Mouse (Mus musculus): ENCODE results near the gene Alpl.

Alpl gene

DNA sequence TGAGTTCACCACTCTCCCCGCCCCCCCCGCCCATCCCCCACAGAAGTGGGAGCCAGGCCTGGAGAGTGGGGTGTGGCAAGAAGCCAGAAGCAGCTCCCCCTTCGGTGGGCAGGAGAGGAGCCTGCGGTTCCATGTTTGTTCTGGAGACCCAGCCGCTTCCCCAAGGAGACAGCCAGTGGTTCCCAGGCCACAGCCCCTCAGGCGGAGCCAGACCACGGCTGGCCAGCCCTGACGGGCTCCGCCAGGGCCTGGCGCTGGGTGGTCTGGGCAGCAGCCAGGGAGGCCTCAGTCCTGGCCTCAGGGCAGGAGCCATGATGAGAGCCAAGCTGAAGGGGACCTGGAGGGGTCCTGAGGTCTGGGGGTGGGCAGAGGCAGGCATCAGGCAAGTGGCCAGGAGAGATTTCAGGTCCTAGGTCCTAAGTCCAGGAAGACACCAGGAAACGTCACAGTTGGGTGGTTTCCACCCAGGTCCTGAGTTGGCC is 59.9 kb downstream of the Alpl start:
- DNase-seq (ENCODE audit: low spot score): no peak

- no peak for DNase-seq (ENCODE audit: low spot score)
These were observed 62.7 kb downstream of the Alpl start for GRCm38 (mm10) chr4:137733459-137733858.

- DNase-seq (ENCODE audit: low spot score): no peak
These were observed 63.2 kb downstream of the Alpl start for GRCm38 (mm10) chr4:137732962-137733361.

GRCm38 (mm10) chr4:137732361-137732760 is 63.8 kb downstream of the Alpl start:
- DNase-seq (ENCODE audit: low spot score): no peak

- no peak for DNase-seq (ENCODE audit: low spot score)
These were observed 64.3 kb downstream of the Alpl start for GRCm38 (mm10) chr4:137731891-137732290.

DNA sequence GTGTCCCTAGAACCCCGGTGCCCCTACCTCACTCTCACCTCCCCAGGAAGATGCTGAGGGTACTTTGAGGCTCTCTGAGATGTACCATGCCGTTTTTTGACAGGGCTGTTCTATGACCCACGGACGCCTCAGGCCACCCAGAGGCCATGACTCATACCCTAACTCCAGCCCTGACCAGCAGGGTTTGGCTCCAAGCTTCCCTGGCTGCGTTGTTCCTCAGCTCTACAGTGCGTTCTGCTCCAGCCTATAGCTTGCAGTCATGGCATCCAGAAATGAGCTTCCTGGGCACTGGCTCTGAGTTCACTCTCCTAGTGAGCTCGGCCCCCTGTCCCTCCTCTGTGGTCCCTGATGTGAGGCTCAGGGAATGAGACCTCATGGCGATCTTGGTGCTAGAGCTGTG is 65.4 kb downstream of the Alpl start:
- DNase-seq (ENCODE audit: low spot score): no peak

DNA sequence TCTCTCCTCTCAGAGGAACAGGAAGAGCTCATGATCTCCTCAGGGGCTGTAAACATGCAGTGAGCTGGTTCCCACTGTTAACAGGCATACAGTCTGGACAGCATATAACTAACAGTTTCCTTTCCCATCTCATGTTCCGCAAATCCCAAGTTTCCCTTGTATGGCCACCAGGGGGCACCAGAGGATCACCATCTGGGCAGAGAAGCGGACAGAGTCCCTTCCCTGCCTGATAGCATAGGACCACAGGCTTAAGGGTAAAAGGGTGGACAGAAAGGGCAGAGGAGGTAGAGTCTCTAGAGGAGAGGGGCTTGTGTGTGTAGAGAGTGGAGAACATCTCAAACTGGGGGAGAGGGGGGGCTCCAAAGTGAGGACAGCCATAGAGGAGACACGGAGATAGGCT is 66.0 kb downstream of the Alpl start:
- peak; percentile 65 for DNase-seq (ENCODE audit: low spot score)

GRCm38 (mm10) chr4:137729155-137729855 is 66.9 kb downstream of the Alpl start:
- DNase-seq (ENCODE audit: low spot score): no peak

DNA sequence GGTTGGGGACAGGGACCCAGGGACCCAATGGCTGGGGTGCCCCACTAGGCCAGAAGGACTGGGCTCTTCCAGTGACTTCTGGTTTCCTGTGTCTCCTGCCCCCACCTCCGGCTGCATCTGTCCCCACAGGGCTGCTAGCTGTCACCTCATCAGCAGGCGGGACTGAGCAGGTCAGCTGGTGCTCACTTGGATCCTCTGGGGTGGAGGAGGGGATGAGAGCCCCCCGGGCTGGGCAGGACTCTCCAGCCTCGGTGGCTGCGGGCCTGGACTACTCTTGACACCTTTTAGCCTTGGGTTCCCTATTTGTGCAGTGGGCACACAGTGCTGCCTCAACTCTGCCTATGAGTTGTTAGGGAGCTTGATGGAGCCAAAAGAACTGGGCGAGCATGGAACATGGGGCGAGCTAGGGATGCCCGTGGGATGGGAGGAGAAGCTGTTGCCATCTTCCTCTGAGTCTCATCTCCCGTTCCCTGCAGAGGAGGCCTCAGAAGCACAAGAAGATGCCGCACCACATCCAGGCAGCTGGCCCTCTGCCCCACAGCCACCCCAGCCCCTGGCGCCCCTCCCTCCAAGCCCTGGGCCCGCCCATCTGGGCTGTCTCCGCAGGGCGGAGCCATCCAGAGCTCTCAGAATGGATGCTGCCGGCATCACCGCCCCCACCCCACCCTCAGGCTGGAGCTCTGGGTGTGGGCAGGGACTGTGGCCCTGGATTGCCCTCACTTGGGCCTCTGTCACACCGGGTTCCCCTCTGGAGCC is 67.6 kb downstream of the Alpl start:
- DNase-seq (ENCODE audit: low spot score): no peak

- no peak for DNase-seq (ENCODE audit: low spot score)
These were observed 68.5 kb downstream of the Alpl start for GRCm38 (mm10) chr4:137727506-137728187.

GRCm38 (mm10) chr4:137726739-137727505 is 69.3 kb downstream of the Alpl start:
- DNase-seq (ENCODE audit: low spot score): no peak

DNA sequence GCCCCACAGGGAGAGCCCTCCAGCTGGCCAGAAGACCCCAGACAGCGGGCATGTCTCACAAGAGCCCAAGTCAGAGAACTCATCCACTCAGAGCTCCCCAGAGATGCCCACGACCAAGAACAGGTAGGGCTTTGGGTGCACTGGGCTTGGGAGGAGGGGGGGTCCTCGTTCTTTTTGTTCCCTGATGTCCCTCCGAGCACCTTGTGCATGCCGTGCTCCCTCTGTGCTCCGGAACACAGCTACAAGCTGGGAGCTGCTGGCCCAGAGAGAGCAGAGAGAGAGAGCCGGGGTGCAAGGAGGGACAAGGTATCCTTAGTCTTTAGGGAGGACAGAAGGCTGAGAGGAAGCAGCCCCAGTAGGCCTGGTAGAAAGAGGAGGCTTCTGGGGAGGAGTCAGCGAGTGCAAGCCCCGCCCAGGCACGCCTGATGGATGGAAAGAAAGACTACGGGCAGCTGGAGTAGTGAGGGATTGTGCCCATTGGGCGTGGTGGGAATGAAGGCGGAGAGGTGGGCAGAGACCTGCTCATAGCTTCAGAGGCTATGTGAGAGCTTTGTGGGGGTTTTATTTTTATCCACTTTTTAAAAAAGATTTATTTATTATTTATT is 70.5 kb downstream of the Alpl start:
- DNase-seq (ENCODE audit: low spot score): no peak

DNA sequence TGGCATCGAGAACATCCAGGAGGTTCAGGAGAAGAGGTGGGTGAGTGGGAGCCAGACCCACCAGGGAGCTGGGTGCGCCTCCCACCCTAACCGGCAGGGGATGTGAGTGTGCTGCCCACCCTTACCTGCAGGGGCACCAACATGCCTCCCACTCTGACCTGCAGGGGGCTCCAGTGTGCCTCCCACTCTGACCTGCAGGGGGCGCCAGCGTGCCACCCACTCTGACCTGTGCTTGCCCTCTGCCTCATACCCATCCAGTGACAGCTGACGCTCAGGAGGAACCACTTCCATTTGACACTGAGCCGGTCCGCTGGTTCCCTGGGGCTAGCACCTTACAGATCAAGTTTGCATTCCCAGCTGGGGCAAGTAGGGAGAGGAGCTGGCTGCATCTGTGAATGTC is 71.4 kb downstream of the Alpl start:
- no peak for DNase-seq (ENCODE audit: low spot score)

DNA sequence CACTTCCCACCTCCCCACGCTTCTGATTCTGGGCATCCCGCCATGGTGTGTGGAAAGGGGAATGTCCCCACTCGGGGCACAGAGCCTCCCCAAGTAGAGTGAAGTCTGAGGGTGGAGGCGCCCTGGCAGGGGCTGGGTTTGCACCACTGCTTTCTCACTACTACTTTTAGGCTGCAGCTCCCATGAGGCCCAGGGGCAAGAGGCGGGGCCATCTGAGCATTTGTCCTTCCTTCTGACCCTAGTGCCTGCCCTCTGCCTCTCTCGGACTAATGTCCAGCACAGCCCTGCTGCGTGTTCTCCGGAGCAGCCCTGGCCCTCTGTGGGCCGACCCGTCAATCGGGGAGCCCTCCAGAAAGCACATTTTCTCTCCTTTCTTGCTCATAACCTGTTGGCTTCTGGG is 72.0 kb downstream of the Alpl start:
- no peak for DNase-seq (ENCODE audit: low spot score)

GRCm38 (mm10) chr4:137723527-137723926 is 72.7 kb downstream of the Alpl start:
- no peak for DNase-seq (ENCODE audit: low spot score)

DNA sequence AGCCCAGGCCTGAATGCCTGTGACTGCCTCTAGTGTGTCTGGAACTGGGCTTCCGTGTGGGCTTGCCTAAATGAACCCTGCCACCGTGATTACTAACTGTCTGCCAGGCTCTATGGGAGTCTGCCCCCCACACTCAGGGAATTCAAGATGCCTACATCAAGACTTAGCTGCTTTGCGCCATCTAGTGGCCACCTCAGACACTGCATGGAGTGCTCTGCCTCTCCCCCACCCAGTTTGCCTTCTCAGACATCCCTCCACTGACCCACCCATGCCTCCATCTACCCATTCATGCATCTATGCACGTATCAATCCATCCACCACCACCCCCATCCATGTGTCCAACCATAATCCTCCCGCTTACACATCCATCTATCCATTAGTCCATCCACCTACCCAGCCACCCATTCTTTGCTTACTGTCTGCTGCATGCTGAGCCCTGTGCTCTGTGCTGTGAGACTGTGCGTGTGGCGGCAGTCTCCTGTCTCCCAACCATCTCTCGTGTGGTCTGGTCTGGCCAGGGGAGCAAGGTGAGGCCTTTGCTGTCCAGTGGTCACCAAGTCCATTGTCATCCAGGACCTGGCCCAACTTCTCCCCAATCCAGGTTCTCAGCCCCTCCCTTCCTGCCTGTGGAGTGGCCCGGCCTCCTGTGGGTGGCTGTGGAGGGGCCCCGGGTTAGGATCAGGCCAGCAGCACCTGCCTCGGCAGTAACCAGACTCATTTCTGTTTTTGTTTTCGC is 73.3 kb downstream of the Alpl start:
- DNase-seq (ENCODE audit: low spot score): no peak

- DNase-seq (ENCODE audit: low spot score): no peak
These were observed 74.0 kb downstream of the Alpl start for GRCm38 (mm10) chr4:137722230-137722629.

DNA sequence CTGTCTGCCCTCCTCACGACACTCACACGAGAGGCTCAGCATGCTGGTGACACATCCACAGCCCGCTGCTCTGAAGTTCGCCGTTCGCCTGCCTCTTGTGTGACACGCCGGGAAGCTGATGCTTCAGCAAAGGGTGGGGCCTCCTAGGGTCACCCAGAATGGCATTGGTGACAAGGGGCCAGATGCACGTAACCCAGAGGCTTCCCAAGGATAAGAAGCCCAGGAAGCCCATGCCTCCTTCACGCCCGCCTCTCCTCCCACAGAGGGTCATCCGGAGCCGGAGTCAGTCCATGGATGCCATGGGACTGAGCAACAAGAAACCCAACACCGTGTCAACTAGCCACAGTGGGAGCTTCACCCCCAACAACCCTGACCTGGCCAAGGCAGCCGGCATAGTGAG is 74.6 kb downstream of the Alpl start:
- DNase-seq (ENCODE audit: low spot score): no peak

DNA sequence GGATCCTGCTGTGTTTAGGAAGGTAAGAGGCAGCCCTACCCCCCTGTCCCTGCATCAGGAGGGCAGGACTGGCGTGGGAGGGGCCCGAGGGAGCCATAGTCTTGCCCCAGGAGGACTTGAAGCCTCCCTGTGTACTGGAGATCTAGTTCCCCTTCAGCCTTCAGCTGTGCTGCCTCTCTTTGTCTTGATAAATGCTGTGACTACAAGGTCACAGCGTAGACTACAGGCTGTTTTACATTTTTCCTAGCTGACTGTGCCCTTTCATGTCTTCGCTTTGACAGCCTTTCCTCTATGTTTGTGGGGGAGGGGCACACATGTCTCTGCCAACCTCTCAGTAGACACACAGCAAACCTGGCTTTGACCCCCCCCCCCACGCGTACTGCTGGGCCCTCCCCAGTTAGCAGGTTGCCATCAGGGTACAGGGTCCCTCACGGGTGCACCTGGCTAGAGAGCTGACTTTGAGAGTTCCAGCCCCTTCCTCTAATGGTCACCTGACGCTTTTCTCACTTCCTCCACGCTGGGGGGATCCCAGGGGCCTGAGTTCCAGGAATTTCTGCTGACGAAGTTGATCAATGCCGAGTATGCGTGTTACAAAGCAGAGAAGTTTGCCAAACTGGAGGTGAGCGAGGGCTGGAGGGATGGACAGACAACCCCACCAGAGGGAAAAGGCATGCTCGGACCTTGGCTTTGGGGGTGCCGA is 76.7 kb downstream of the Alpl start:
- no peak for DNase-seq (ENCODE audit: low spot score)

GRCm38 (mm10) chr4:137717671-137718070 is 78.5 kb downstream of the Alpl start:
- DNase-seq (ENCODE audit: low spot score): no peak
